Mouse (Mus musculus) intestine, embryonic 15.5 days (tissue): ENCODE measurements around the gene Btbd35f6. TPM values are rescaled to one million over a fixed set of nuclear protein-coding genes. Genes with fewer than 3 reads are reported as not detected.
"Not testable (repeated sequence)": the region's sequence is repeated elsewhere in the genome, so short reads cannot be mapped to it uniquely, and the experiment has no call there.

Source experiments
- ATAC-seq: fragments of 200-750 bp; cut with Nextera tagmentation; 2 replicates; pipeline ENCODE4 v1.8.0; 2017; ENCODE audit warnings: moderate TSS enrichment, moderate library complexity
- H3K27ac ChIP-seq: fragments of 300-500 bp; sonication (generic); 2 replicates; pipeline ENCODE4 v1.5.1; 2015; ENCODE audit warnings: mild to moderate bottlenecking, inconsistent platforms
- H3K27me3 ChIP-seq: fragments of 300-500 bp; sonication (generic); replicated peaks from 2 replicates; pipeline ENCODE4 v1.6.1; 2015; ENCODE audit warnings: inconsistent platforms
- H3K36me3 ChIP-seq: fragments of 300-500 bp; sonication (generic); 2 replicates; pipeline ENCODE4 v1.6.1; 2015; ENCODE audit warnings: inconsistent platforms
- H3K4me1 ChIP-seq: fragments of 300-500 bp; sonication (generic); replicated peaks from 2 replicates; pipeline ENCODE4 v1.6.1; 2015; ENCODE audit warnings: inconsistent platforms
- H3K4me2 ChIP-seq: fragments of 300-500 bp; sonication (generic); replicated peaks from 2 replicates; pipeline ENCODE4 v1.6.1; 2015; ENCODE audit warnings: mild to moderate bottlenecking, inconsistent platforms
- H3K4me3 ChIP-seq: fragments of 300-500 bp; sonication (generic); replicated peaks from 2 replicates; pipeline ENCODE4 v1.5.1; 2015; ENCODE audit warnings: inconsistent platforms
- H3K9ac ChIP-seq: fragments of 300-500 bp; sonication (generic); 2 replicates; pipeline ENCODE4 v1.6.1; 2015; ENCODE audit warnings: inconsistent platforms
- H3K9me3 ChIP-seq: fragments of 300-500 bp; sonication (generic); 2 replicates; pipeline ENCODE4 v1.6.1; 2016; ENCODE audit warnings: inconsistent platforms
- WGBS: fragments of 180-500 bp; shearing (Covaris S2); methylation state at CpG from one replicate; pipeline ENCODE4 v1.1.7; 2015; 5-methylcytosine and 5-hydroxymethylcytosine counted together
- polyA plus RNA-seq: library from polyadenylated mRNA; unstranded; fragments of >200 nt; fragmentation: Nextera tagmentation; extraction: Ambion mirVana; gene quantifications from 2 replicates; pipeline ENCODE4 v1.2.1, GENCODE M21; 2015

Btbd35f6 gene
- polyA plus RNA-seq: not detected in 2 replicates

DNA sequence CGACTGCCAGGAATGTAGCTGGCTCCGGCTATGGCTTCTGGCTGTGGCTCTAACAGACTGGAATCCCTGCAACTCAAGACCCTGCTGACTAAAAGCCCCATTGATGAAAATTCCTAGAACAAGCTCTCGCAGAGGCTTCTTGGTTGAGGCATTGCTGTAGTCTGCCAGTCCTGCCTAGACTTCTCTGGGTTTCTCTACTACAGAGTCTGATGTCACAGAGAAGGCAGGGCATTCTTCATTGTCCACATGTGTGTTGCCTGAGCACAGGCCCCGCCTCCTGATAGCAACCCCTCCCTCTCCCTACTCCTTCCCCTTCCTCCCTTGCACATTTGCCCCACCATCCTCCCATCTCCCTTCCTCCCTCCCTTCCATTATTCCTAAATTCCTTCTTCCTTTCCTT is at the start of gene Btbd35f6:
Btbd35f6 (minus strand) TSS at position 101 of the 400 bp plus-strand sequence.
- not testable (repeated sequence) for H3K4me1 ChIP-seq, H3K4me3 ChIP-seq, H3K9me3 ChIP-seq, H3K27me3 ChIP-seq, H3K36me3 ChIP-seq, H3K9ac ChIP-seq, H3K4me2 ChIP-seq, H3K27ac ChIP-seq, ATAC-seq
- 83% methylated on average over 1 of the region's 4 CpGs for WGBS

DNA sequence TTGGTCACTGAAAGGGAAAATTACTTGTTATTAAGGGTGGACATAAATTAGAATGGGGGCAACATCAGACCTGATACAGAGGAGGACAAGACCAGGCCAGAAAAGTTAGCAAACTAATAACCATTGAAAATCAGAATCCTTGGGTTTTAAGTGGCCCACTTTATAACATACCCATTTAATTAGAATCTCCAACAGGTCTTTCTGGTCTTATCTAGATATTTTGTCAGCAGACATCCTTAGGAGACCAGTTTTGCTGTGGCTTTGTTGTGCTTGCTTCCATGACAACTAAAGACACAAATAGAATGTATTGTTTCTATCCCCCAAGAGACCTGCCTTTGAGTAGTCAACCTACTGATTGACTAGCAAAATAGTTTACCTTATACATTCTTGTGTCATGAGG is 30.4 kb upstream of the Btbd35f6 start, which contains the start of gene Gm21870:
Gm21870 (minus strand) TSS at position 101 of the 400 bp plus-strand sequence.
- H3K4me3 ChIP-seq, H3K27ac ChIP-seq, H3K36me3 ChIP-seq, H3K27me3 ChIP-seq, H3K4me1 ChIP-seq, ATAC-seq, H3K9ac ChIP-seq, H3K9me3 ChIP-seq, H3K4me2 ChIP-seq: not testable (repeated sequence)

DNA sequence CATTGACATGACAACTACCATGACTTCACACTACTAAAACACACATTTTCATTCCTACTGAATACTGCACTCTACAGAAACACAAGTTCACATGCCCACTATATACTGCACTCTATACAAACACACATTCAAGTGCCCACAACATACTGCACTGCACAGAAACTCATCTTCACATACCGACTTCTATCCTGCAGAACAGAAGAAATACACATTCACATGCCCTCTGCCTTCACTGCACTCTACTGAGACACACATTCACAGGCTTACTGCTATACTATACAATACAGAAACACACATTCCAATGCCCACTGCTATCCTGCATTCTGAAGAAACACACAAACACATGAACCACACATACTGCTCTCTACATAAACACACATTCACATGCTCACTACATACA is 26.1 kb downstream of the Btbd35f6 start:
- not testable (repeated sequence) for H3K4me1 ChIP-seq, H3K4me2 ChIP-seq, H3K9me3 ChIP-seq, H3K36me3 ChIP-seq, H3K27ac ChIP-seq, H3K9ac ChIP-seq, H3K4me3 ChIP-seq, ATAC-seq, H3K27me3 ChIP-seq
- WGBS: no CpG with 5 or more reads among the region's 1 CpGs

DNA sequence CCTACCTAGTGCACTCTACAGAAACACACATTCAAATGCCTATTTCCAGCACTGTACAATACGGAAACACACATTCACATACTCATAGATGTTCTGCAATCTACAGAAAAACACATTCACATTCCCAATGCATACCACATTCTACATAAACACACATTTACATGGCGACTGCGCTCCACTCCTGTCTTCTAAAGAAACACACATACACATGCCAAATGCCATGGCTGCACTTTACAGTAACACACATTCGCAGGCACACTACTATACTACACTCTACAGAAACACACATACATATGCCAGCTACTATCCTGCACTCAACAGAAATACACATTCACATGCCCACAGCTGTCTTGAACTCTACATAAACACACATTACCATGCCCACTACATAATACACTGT is 28.1 kb downstream of the Btbd35f6 start:
- H3K9me3 ChIP-seq, ATAC-seq, H3K36me3 ChIP-seq, H3K27me3 ChIP-seq, H3K4me2 ChIP-seq, H3K4me1 ChIP-seq, H3K9ac ChIP-seq, H3K4me3 ChIP-seq, H3K27ac ChIP-seq: not testable (repeated sequence)
- WGBS: 83% methylated on average over 4 of the region's 4 CpGs

DNA sequence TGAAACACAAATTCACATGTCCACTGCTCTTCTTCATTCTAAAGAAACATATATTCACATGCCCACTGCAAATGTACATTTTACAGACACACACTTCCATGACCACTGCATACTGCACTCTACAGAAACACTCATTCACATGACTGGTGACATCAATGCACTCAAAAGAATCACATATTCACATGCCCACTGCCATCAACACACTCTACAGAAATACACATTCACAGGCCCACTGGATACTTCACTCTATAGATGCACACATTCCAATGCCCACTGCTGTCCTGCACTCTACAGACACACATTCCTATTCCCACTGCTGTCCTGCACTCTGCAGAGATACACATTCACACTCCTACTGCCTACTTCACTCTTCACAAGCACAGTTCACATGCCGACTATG is 30.0 kb downstream of the Btbd35f6 start:
- not testable (repeated sequence) for ATAC-seq, H3K4me3 ChIP-seq, H3K36me3 ChIP-seq, H3K4me2 ChIP-seq, H3K27me3 ChIP-seq, H3K9me3 ChIP-seq, H3K9ac ChIP-seq, H3K4me1 ChIP-seq, H3K27ac ChIP-seq
- WGBS: no CpG with 5 or more reads among the region's 1 CpGs

DNA sequence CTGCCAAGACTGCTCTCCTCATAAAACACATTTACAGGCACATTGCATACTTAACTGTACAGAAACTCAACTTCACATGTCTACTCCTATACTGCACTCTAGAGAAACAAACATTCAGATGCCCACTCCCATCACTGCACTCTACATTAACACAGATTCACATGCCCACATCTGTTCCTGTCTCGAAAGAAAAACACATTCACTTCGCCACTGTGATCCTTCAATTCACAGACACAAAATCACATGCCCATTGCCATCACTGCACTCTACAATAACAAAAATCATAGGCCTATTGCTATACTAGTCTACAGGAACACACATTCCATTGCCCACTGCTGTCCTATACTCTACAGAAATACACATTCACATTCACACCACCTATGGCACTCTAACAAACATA is 30.9 kb downstream of the Btbd35f6 start:
- 77% methylated on average over 2 of the region's 2 CpGs for WGBS
- ATAC-seq: not testable (repeated sequence)

More for the DNA sequence above, 30.9 kb downstream of the Btbd35f6 start:
- not testable (repeated sequence) for H3K4me2 ChIP-seq, H3K4me3 ChIP-seq, H3K4me1 ChIP-seq, H3K27me3 ChIP-seq, H3K9me3 ChIP-seq, H3K27ac ChIP-seq, H3K9ac ChIP-seq, H3K36me3 ChIP-seq

Other genes with a start within 250 kb of the Btbd35f6 start
- gene Gm21870, start 30.3 kb upstream of the Btbd35f6 start, polyA plus RNA-seq: not detected in 2 replicates
- not detected in 2 replicates for gene Btbd35f9, start 205.0 kb upstream of the Btbd35f6 start, polyA plus RNA-seq